Mouse (Mus musculus): ENCODE data around the gene Iqgap2. TPM values are rescaled to one million over a fixed set of nuclear protein-coding genes. Genes with fewer than 3 reads are reported as not detected.

Iqgap2 gene
- polyA plus RNA-seq, 1 experiment from 2014 or later: 3.4 TPM

GRCm38 (mm10) chr13:95595921-95596320 lies 295.8 kb downstream of the Iqgap2 start:
- H3K36me3 ChIP-seq (replicated peaks): no peaks in the 10 kb centered on the region
- no peaks in the 10 kb centered on the region for H3K27me3 ChIP-seq (replicated peaks)
- no peak overlapping the region for H3K9ac ChIP-seq
- 72% methylated on average over 5 of the region's 5 CpGs for WGBS
- no peaks in the 10 kb centered on the region for H3K9me3 ChIP-seq
- H3K4me3 ChIP-seq: no peak overlapping the region
- no peaks in the 10 kb centered on the region for H3K4me1 ChIP-seq
- no peak overlapping the region for H3K4me2 ChIP-seq
- H3K27ac ChIP-seq: no peak overlapping the region
- ATAC-seq (replicated peaks): no peak

DNA sequence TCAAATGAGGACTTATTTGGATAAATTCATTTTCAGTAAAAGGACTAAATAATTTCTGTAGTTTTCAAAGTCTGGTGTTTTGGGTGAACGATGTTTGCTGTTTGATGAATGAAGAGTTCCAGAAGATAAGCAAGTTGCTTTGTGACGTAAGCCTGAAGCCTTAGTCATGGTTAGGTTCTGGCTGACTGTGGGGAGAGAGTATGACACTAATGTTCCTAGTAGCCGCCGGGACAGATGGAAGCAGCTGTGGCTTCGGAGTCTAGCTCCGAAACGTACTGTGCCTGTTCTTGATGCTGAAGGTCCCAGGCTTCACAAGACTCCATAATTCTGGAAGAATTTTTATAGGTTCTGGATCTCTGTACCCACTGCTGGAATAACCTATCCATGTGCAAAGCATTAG lies 296.3 kb downstream of the Iqgap2 start:
- no peaks in the 10 kb centered on the region for H3K4me1 ChIP-seq
- ATAC-seq (replicated peaks): no peak
- 90% methylated on average over 7 of the region's 7 CpGs for WGBS

GRCm38 (mm10) chr13:95592860-95593259 lies 298.9 kb downstream of the Iqgap2 start:
- no peak for ATAC-seq (replicated peaks)
- Histone ChIP-seq H3K9ac (no peak overlapping the region), H3K9me3 (no peaks in the 10 kb centered on the region), H3K4me1 (no peaks in the 10 kb centered on the region), H3K27me3 (replicated peaks) (no peaks in the 10 kb centered on the region), H3K36me3 (replicated peaks) (no peaks in the 10 kb centered on the region), H3K4me2 (no peak overlapping the region), H3K27ac (no peak overlapping the region), H3K4me3 (no peak overlapping the region)
- 88% methylated on average over 10 of the region's 10 CpGs for WGBS

More for the DNA sequence above, 296.3 kb downstream of the Iqgap2 start:
- Histone ChIP-seq H3K27ac (no peak overlapping the region), H3K4me2 (no peak overlapping the region), H3K9ac (no peak overlapping the region), H3K27me3 (replicated peaks) (no peaks in the 10 kb centered on the region), H3K36me3 (replicated peaks) (no peaks in the 10 kb centered on the region), H3K4me3 (no peak overlapping the region), H3K9me3 (no peaks in the 10 kb centered on the region)

- H3K4me1 ChIP-seq: no peaks in the 10 kb centered on the region
- H3K27me3 ChIP-seq (replicated peaks): no peaks in the 10 kb centered on the region
- H3K27ac ChIP-seq: no peak overlapping the region
- WGBS: 87% methylated on average over 3 of the region's 3 CpGs
- no peaks in the 10 kb centered on the region for H3K36me3 ChIP-seq (replicated peaks)
- no peak overlapping the region for H3K9ac ChIP-seq
- H3K9me3 ChIP-seq: no peaks in the 10 kb centered on the region
- no peak for ATAC-seq (replicated peaks)
- H3K4me2 ChIP-seq: no peak overlapping the region
- H3K4me3 ChIP-seq: no peak overlapping the region
Observed at GRCm38 (mm10) chr13:95591606-95592005, 300.1 kb downstream of the Iqgap2 start.

- no peak overlapping the region for H3K4me2 ChIP-seq
- 92% methylated on average over 4 of the region's 4 CpGs for WGBS
- peaks cover 10% of the 10 kb centered on the region for H3K4me1 ChIP-seq
- no peaks in the 10 kb centered on the region for H3K9me3 ChIP-seq
- no peaks in the 10 kb centered on the region for H3K27me3 ChIP-seq (replicated peaks)
- no peak overlapping the region for H3K27ac ChIP-seq
- ATAC-seq (replicated peaks): no peak
- H3K36me3 ChIP-seq (replicated peaks): no peaks in the 10 kb centered on the region
- no peak overlapping the region for H3K9ac ChIP-seq
- no peak overlapping the region for H3K4me3 ChIP-seq
Observed at GRCm38 (mm10) chr13:95587628-95588027, 304.1 kb downstream of the Iqgap2 start.

DNA sequence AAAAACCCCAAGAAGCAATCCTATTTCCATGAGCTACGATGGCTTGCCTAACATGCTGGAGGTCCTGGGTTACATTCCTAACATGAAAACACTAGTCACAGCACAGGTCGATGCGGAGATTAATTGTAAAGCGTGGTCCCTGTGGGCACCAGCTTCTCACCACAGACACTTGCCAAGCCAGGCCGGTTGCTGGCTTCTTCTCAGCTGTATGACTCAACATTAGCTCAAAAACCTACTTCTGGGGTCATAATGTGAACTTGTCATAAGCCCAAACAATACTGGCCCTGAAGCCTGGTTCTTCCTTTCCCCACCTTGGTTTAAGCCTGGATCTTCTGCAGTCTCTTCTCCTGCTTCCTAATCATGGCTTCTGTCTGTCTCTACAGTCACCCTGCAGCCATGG lies 306.8 kb downstream of the Iqgap2 start:
- WGBS: 90% methylated on average over 5 of the region's 5 CpGs

GRCm38 (mm10) chr13:95583237-95584189 lies 308.2 kb downstream of the Iqgap2 start:
- Histone ChIP-seq H3K36me3 (replicated peaks) (no peaks in the 10 kb centered on the region), H3K27ac (0 out of 2 replicates have a peak overlapping the region, but pooled peaks have one; percentile 53), H3K4me1 (peaks cover 11% of the 10 kb centered on the region), H3K9me3 (no peaks in the 10 kb centered on the region), H3K4me2 (peak overlapping the region; percentile 33), H3K27me3 (replicated peaks) (no peaks in the 10 kb centered on the region), H3K9ac (no peak overlapping the region), H3K4me3 (no peak overlapping the region)
- WGBS: 49% methylated on average over 19 of the region's 19 CpGs
- ATAC-seq (replicated peaks): peak; percentile 93

More for the DNA sequence above, 306.8 kb downstream of the Iqgap2 start:
- Histone ChIP-seq H3K9me3 (no peaks in the 10 kb centered on the region), H3K4me2 (no peak overlapping the region), H3K27ac (no peak overlapping the region), H3K27me3 (replicated peaks) (no peaks in the 10 kb centered on the region), H3K4me3 (no peak overlapping the region), H3K4me1 (peaks cover 11% of the 10 kb centered on the region), H3K36me3 (replicated peaks) (no peaks in the 10 kb centered on the region), H3K9ac (no peak overlapping the region)
- no peak for ATAC-seq (replicated peaks)

DNA sequence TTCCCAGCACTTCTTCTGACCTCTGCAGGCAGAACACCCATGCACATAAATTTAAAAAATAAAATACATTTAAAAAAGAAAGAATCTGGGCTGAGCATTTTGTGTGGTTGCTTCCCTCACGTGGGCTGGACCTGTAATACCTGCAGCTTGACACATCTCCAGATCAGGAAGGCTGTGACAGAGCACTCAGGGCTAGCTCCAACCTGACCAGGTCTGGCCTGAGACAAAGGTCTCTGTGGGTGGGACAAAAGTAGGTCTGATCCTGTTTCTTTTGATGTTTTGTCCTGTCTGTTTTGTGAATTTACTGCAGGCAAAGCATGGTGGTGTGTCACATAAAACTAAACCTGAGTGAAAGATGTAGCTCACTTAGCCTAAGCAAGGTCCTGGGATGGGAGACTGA lies 309.9 kb downstream of the Iqgap2 start:
- Histone ChIP-seq H3K4me2 (no peak overlapping the region), H3K9ac (no peak overlapping the region), H3K9me3 (no peaks in the 10 kb centered on the region), H3K4me1 (peaks cover 11% of the 10 kb centered on the region), H3K27me3 (replicated peaks) (no peaks in the 10 kb centered on the region), H3K36me3 (replicated peaks) (no peaks in the 10 kb centered on the region), H3K4me3 (no peak overlapping the region), H3K27ac (no peak overlapping the region)
- no peak for ATAC-seq (replicated peaks)
- WGBS: 31% methylated on average over 1 of the region's 1 CpGs

GRCm38 (mm10) chr13:95578016-95578697 lies 313.6 kb downstream of the Iqgap2 start:
- Histone ChIP-seq H3K27me3 (replicated peaks) (no peaks in the 10 kb centered on the region), H3K27ac (no peak overlapping the region), H3K36me3 (replicated peaks) (no peaks in the 10 kb centered on the region), H3K4me2 (no peak overlapping the region), H3K9ac (no peak overlapping the region), H3K4me1 (0 out of 2 replicates have a peak, but pooled peaks cover 2% of the 10 kb centered on the region), H3K4me3 (no peak overlapping the region), H3K9me3 (no peaks in the 10 kb centered on the region)
- ATAC-seq (replicated peaks): no peak
- WGBS: 88% methylated on average over 5 of the region's 5 CpGs

Other genes starting within 250 kb of the Iqgap2 start
- 0.50 and 0.59 TPM in 2 replicates for gene F2rl2, start 195.1 kb downstream of the Iqgap2 start, polyA plus RNA-seq (2015; fragmentation: Nextera tagmentation; extraction: Ambion mirVana)
- gene Gm20075, start 189.5 kb upstream of the Iqgap2 start, polyA plus RNA-seq (2015; fragmentation: Nextera tagmentation; extraction: Ambion mirVana): 25.2 and 25.3 TPM in 2 replicates
- 0.36 TPM in 1 of 2 replicates, not detected in the other for gene Gm17190, start 190.1 kb upstream of the Iqgap2 start, polyA plus RNA-seq (2015; fragmentation: Nextera tagmentation; extraction: Ambion mirVana)
- 9.1 and 10.9 TPM in 2 replicates for gene Sv2c, start 240.7 kb upstream of the Iqgap2 start, polyA plus RNA-seq (2015; fragmentation: Nextera tagmentation; extraction: Ambion mirVana)